In the genomic region with DNA sequence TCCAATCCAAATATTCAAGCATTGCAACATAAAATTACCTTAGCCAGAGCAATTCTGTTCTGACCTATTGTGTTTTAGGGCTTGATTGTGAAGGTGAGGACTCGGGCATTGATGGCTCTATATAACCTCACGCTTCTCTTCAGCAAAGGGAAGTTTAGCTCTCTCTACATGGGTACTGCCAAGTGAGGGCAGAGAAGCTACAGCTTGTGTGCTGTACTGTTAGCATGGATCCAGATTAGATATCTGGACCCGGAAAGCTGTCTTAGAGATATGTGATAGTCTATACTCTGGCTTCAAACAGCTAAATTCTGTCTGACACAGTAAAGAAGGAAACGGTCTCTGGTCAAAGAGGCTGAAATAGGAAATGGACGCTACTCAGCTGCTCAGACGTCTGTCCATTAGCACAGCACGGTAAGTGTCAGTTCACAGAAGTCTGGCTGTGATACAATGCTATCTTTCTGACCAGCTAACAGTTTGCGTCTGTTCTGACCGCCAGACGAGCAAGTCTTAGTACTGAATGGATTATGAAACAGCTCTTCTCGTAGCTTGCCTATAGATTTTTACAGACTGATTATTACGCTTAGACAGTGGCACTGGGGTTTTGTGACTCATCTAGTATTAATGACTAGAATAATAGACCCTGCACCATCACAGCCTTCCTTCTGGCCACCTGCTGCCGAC, we compare ENCODE assay signal across 31 mouse cellular contexts. TPM values are rescaled to one million over a fixed set of nuclear protein-coding genes. Genes with fewer than 3 reads are reported as not detected.
DNase-seq lines count a peak whose midpoint lies in the region; ATAC-seq and TF ChIP-seq lines count a peak whose summit lies in the region.
"Had no signal": no experiment of that assay in that cellular context is flagged by ENCODE, and none has a peak within 500 bp of the region (broad histone marks: within the 10 kb centered on the region; RNA-seq: fewer than 3 reads in every experiment).

No protein-coding gene starts in this region.

- no peak for TF ChIP-seq CTCF in lung, adult 2 months (IDR thresholded peaks at IDR 0.05; ENCODE audit: insufficient read depth, low read length)
- no peak for TF ChIP-seq CTCF in thymus, adult 2 months (IDR thresholded peaks at IDR 0.05; ENCODE audit: borderline replicate concordance, control insufficient read depth, extremely low read depth, insufficient read depth, low read length, poor library complexity)

- DNase-seq in c-Kit-positive CD71-positive TER-119-negative erythroid progenitor cells, embryonic 14.5 days (ENCODE audit: low read depth) = peak; percentile 22
- peak; percentile 23 for DNase-seq in liver, embryonic 13.5 days
- no peak for DNase-seq in left cerebral cortex, postnatal 14 days (ENCODE audit: low spot score in 2 of 2)
- no peak for DNase-seq in lung, adult 2 months
- DNase-seq in thymus, adult 2 months = no peak
- DNase-seq: adrenal gland, adult 2 months; adrenal gland, postnatal 14 days; cerebellum, adult 11-12 months; cerebellum, adult 8-10 months; cerebellum, postnatal 10 days; forebrain, postnatal 0 days; gastrocnemius, postnatal 10 days; gastrocnemius, postnatal 36 days; heart, adult 2 months; heart, postnatal 14 days had no signal

- peak overlapping the region; percentile 35 for H3K4me2 ChIP-seq in liver, embryonic 13.5 days
- 0 out of 2 replicates have a peak overlapping the region, but pooled peaks have one; percentile 6 for H3K4me2 ChIP-seq in liver, embryonic 16.5 days (ENCODE audit: low read depth, low read length)
- no peak overlapping the region for H3K4me2 ChIP-seq in forebrain, embryonic 15.5 days (replicated peaks)
- H3K4me2 ChIP-seq: forebrain, embryonic 13.5 days; heart, embryonic 13.5 days; hindbrain, embryonic 12.5 days; hindbrain, embryonic 15.5 days had no signal

- H3K4me3 ChIP-seq in liver, embryonic 13.5 days (replicated peaks) = no peak overlapping the region
- no peak overlapping the region for H3K4me3 ChIP-seq in liver, embryonic 16.5 days (ENCODE audit: low read depth, low read length)
- H3K4me3 ChIP-seq in forebrain, embryonic 15.5 days = no peak overlapping the region
- no peak overlapping the region for H3K4me3 ChIP-seq in lung, adult 2 months (replicated peaks; ENCODE audit: extremely low read depth, low read depth, low read length)
- H3K4me3 ChIP-seq in thymus, adult 2 months (ENCODE audit: control insufficient read depth, insufficient read depth, low read length) = no peak overlapping the region
- H3K4me3 ChIP-seq: forebrain, embryonic 10.5 days; forebrain, embryonic 13.5 days; heart, adult 2 months; heart, embryonic 10.5 days; heart, embryonic 13.5 days; hindbrain, embryonic 12.5 days; hindbrain, embryonic 15.5 days had no signal

- no peaks in the 10 kb centered on the region for H3K9me3 ChIP-seq in liver, embryonic 13.5 days (replicated peaks)
- H3K9me3 ChIP-seq in liver, embryonic 16.5 days (replicated peaks; ENCODE audit: control insufficient read depth, low read length) = no peaks in the 10 kb centered on the region
- H3K9me3 ChIP-seq in forebrain, embryonic 15.5 days = no peaks in the 10 kb centered on the region
- H3K9me3 ChIP-seq: forebrain, embryonic 10.5 days; forebrain, embryonic 13.5 days; heart, embryonic 10.5 days; heart, embryonic 13.5 days; hindbrain, embryonic 12.5 days; hindbrain, embryonic 15.5 days had no signal

- 31% methylated on average over 13 of the region's 13 CpGs for WGBS in liver, embryonic 13.5 days (ENCODE audit: insufficient replicate concordance)
- 33% methylated on average over 13 of the region's 13 CpGs for WGBS in liver, embryonic 16.5 days (ENCODE audit: insufficient replicate concordance)
- 84% methylated on average over 13 of the region's 13 CpGs for WGBS in forebrain, embryonic 15.5 days
- WGBS in lung, adult 2 months = 85% methylated on average over 13 of the region's 13 CpGs
- WGBS in thymus, adult 2 months = 95% methylated on average over 13 of the region's 13 CpGs

- peaks cover 22% of the 10 kb centered on the region for H3K4me1 ChIP-seq in liver, embryonic 13.5 days (replicated peaks)
- no peaks in the 10 kb centered on the region for H3K4me1 ChIP-seq in liver, embryonic 16.5 days (ENCODE audit: control insufficient read depth, low read depth, low read length)
- H3K4me1 ChIP-seq in forebrain, embryonic 15.5 days = no peaks in the 10 kb centered on the region
- H3K4me1 ChIP-seq in lung, adult 2 months (ENCODE audit: control insufficient read depth, insufficient read depth, low read length) = no peaks in the 10 kb centered on the region
- no peaks in the 10 kb centered on the region for H3K4me1 ChIP-seq in thymus, adult 2 months (replicated peaks; ENCODE audit: control insufficient read depth, insufficient read depth, low read length)
- H3K4me1 ChIP-seq: forebrain, embryonic 10.5 days; forebrain, embryonic 13.5 days; heart, embryonic 10.5 days; heart, embryonic 13.5 days; hindbrain, embryonic 12.5 days; hindbrain, embryonic 15.5 days had no signal

- no peak for TF ChIP-seq POLR2A in lung, adult 2 months (IDR thresholded peaks at IDR 0.05; ENCODE audit: borderline replicate concordance, extremely low read depth, low read depth, low read length)
- no peak for TF ChIP-seq POLR2A in thymus, adult 2 months (IDR thresholded peaks at IDR 0.05; ENCODE audit: control insufficient read depth, extremely low read depth, insufficient read depth, low read length, poor library complexity)

- no peaks in the 10 kb centered on the region for H3K27me3 ChIP-seq in liver, embryonic 13.5 days
- no peaks in the 10 kb centered on the region for H3K27me3 ChIP-seq in liver, embryonic 16.5 days (ENCODE audit: control insufficient read depth, insufficient read depth, low read depth, low read length)
- no peaks in the 10 kb centered on the region for H3K27me3 ChIP-seq in forebrain, embryonic 15.5 days
- H3K27me3 ChIP-seq in thymus, adult 2 months (ENCODE audit: control insufficient read depth, insufficient read depth, low read length) = no peaks in the 10 kb centered on the region
- H3K27me3 ChIP-seq: forebrain, embryonic 13.5 days; heart, embryonic 13.5 days; hindbrain, embryonic 12.5 days; hindbrain, embryonic 15.5 days had no signal

- peaks cover 8% of the 10 kb centered on the region for H3K36me3 ChIP-seq in liver, embryonic 13.5 days
- H3K36me3 ChIP-seq in liver, embryonic 16.5 days (ENCODE audit: control insufficient read depth, insufficient read depth) = no peaks in the 10 kb centered on the region
- H3K36me3 ChIP-seq in forebrain, embryonic 15.5 days = peaks cover 11% of the 10 kb centered on the region
- H3K36me3 ChIP-seq in thymus, adult 2 months (ENCODE audit: control insufficient read depth, insufficient read depth, low read length) = peaks cover 7% of the 10 kb centered on the region; the same call in 1 of the 2 replicates

- intact Hi-C loops in left cerebral cortex, postnatal 14 days (cut with DNase I) = no loop called here

- peak overlapping the region; percentile 22; the same call in 1 of the 2 replicates for H3K9ac ChIP-seq in liver, embryonic 13.5 days
- H3K9ac ChIP-seq in liver, embryonic 16.5 days (ENCODE audit: low read depth, low read length) = no peak overlapping the region
- H3K9ac ChIP-seq in forebrain, embryonic 15.5 days (replicated peaks) = no peak overlapping the region
- H3K9ac ChIP-seq: forebrain, embryonic 13.5 days; forebrain, postnatal 0 days; heart, embryonic 13.5 days; hindbrain, embryonic 12.5 days; hindbrain, embryonic 15.5 days had no signal

- peak overlapping the region; percentile 23; the same call in 1 of the 2 replicates for H3K27ac ChIP-seq in liver, embryonic 13.5 days
- no peak overlapping the region for H3K27ac ChIP-seq in liver, embryonic 16.5 days (ENCODE audit: low read length)
- H3K27ac ChIP-seq in forebrain, embryonic 15.5 days (replicated peaks) = no peak overlapping the region
- H3K27ac ChIP-seq in thymus, adult 2 months (ENCODE audit: control insufficient read depth, insufficient read depth, low read length) = no peak overlapping the region
- H3K27ac ChIP-seq: forebrain, embryonic 10.5 days; forebrain, embryonic 13.5 days; heart, adult 2 months; heart, embryonic 10.5 days; heart, embryonic 13.5 days; hindbrain, embryonic 12.5 days; hindbrain, embryonic 15.5 days had no signal

- peak; percentile 75 for ATAC-seq in liver, embryonic 13.5 days (ENCODE audit: low read depth)
- peak; percentile 55 for ATAC-seq in liver, embryonic 16.5 days (ENCODE audit: low read depth)
- ATAC-seq in megakaryocyte-erythroid progenitor cell, adult 5-6 weeks (replicated peaks; ENCODE audit: low FRiP score, low TSS enrichment, poor library complexity, severe bottlenecking) = peak; percentile 74
- no peak for ATAC-seq in forebrain, embryonic 15.5 days (replicated peaks)
- ATAC-seq: activated CD4-positive, CD25-positive, alpha-beta regulatory T cell, adult 4 months; forebrain, embryonic 13.5 days; forebrain, postnatal 0 days had no signal

RNA-seq across cellular contexts. Expression of a gene that starts 33.9 kb away (rescaled TPM):
- not detected in 2 replicates for polyA plus RNA-seq in liver, embryonic 13.5 days (2015; fragmentation: Nextera tagmentation; extraction: Ambion mirVana)
- not detected in 2 replicates for polyA plus RNA-seq in liver, embryonic 16.5 days (2015; fragmentation: Nextera tagmentation; extraction: Ambion mirVana)
- not detected in 2 replicates for total RNA-seq in megakaryocyte-erythroid progenitor cell, adult 5-6 weeks (2014; fragmentation: Nextera tagmentation)
- total RNA-seq in megakaryocyte-erythroid progenitor cell, adult 5-6 weeks (2017) = not detected in 2 replicates
- polyA plus RNA-seq in forebrain, embryonic 15.5 days (2015; fragmentation: Nextera tagmentation; extraction: Ambion mirVana) = 0.75 and 0.78 TPM in 2 replicates
- not detected for total RNA-seq in left cerebral cortex, postnatal 14 days (2021)
- polyA plus RNA-seq in lung, adult 2 months (2012; rRNA removed) = not detected in 2 replicates
- polyA plus RNA-seq in thymus, adult 2 months (2012; rRNA removed) = 2.4 and 3.1 TPM in 2 replicates
- total RNA-seq: adrenal gland, adult 2 months; adrenal gland, postnatal 14 days; adrenal gland, postnatal 4 days; forebrain, postnatal 0 days; gastrocnemius, postnatal 10 days; gastrocnemius, postnatal 36 days; granulocyte monocyte progenitor cell, adult 5-6 weeks; heart, adult 2 months; heart, postnatal 14 days; hematopoietic stem cell, adult 5-6 weeks had no signal
- polyA plus RNA-seq: activated CD4-positive, CD25-positive, alpha-beta regulatory T cell, adult 4 months; adrenal gland, adult 2 months; embryonic facial prominence, embryonic 11.5 days; embryonic facial prominence, embryonic 14.5 days; forebrain, embryonic 10.5 days; forebrain, embryonic 13.5 days; forebrain, postnatal 0 days; heart, adult 2 months; heart, embryonic 10.5 days; heart, embryonic 13.5 days; heart, embryonic 16.5 days; hindbrain, embryonic 12.5 days; hindbrain, embryonic 15.5 days had no signal

RNA-seq across cellular contexts. Expression of a gene that starts 34.4 kb away (rescaled TPM):
- polyA plus RNA-seq in liver, embryonic 13.5 days (2015; fragmentation: Nextera tagmentation; extraction: Ambion mirVana) = 0.08 TPM in 1 of 2 replicates, not detected in the other
- not detected in 2 replicates for polyA plus RNA-seq in liver, embryonic 16.5 days (2015; fragmentation: Nextera tagmentation; extraction: Ambion mirVana)
- total RNA-seq in megakaryocyte-erythroid progenitor cell, adult 5-6 weeks (2014; fragmentation: Nextera tagmentation) = not detected in 2 replicates
- total RNA-seq in megakaryocyte-erythroid progenitor cell, adult 5-6 weeks (2017) = not detected in 2 replicates
- 1.2 and 1.6 TPM in 2 replicates for polyA plus RNA-seq in forebrain, embryonic 15.5 days (2015; fragmentation: Nextera tagmentation; extraction: Ambion mirVana)
- total RNA-seq in left cerebral cortex, postnatal 14 days (2021) = 1 to 10 TPM; 2.5 to 3.8 TPM
- polyA plus RNA-seq in lung, adult 2 months (2012; rRNA removed) = 0.19 TPM in 1 of 2 replicates, not detected in the other
- polyA plus RNA-seq in thymus, adult 2 months (2012; rRNA removed) = 0.96 and 1.5 TPM in 2 replicates
- total RNA-seq: adrenal gland, adult 2 months; adrenal gland, postnatal 14 days; gastrocnemius, postnatal 10 days; gastrocnemius, postnatal 36 days; granulocyte monocyte progenitor cell, adult 5-6 weeks; heart, adult 2 months; heart, postnatal 14 days had no signal
- polyA plus RNA-seq: adrenal gland, adult 2 months; heart, adult 2 months; heart, embryonic 13.5 days had no signal

RNA-seq across cellular contexts. Expression of a gene that starts 53.3 kb away (rescaled TPM):
- polyA plus RNA-seq in liver, embryonic 13.5 days (2015; fragmentation: Nextera tagmentation; extraction: Ambion mirVana) = 1.6 and 1.9 TPM in 2 replicates
- polyA plus RNA-seq in liver, embryonic 16.5 days (2015; fragmentation: Nextera tagmentation; extraction: Ambion mirVana) = 0.82 and 0.92 TPM in 2 replicates
- 5.3 and 5.6 TPM in 2 replicates for total RNA-seq in megakaryocyte-erythroid progenitor cell, adult 5-6 weeks (2014; fragmentation: Nextera tagmentation)
- 7.1 and 8.8 TPM in 2 replicates for total RNA-seq in megakaryocyte-erythroid progenitor cell, adult 5-6 weeks (2017)
- 13.8 and 16.0 TPM in 2 replicates for polyA plus RNA-seq in forebrain, embryonic 15.5 days (2015; fragmentation: Nextera tagmentation; extraction: Ambion mirVana)
- total RNA-seq in left cerebral cortex, postnatal 14 days (2021) = 10 to 100 TPM; 46.2 to 48.6 TPM
- polyA plus RNA-seq in lung, adult 2 months (2012; rRNA removed) = 7.5 and 10.7 TPM in 2 replicates
- polyA plus RNA-seq in thymus, adult 2 months (2012; rRNA removed) = 6.2 and 6.5 TPM in 2 replicates

Comparison
In these comparisons a context has a peak if more than half of its experiments do, and no peak if none do; other contexts are left out.
1. DNase-seq: peak in c-Kit-positive CD71-positive TER-119-negative erythroid progenitor cells, embryonic 14.5 days (single experiment) and liver, embryonic 13.5 days (single experiment); none in left cerebral cortex, postnatal 14 days (0 of 2), lung, adult 2 months (single experiment) and thymus, adult 2 months (single experiment).